Mouse (Mus musculus) frontal cortex, postnatal 36 days (tissue): Measurements from ENCODE around the gene Susd4.
A peak's percentile ranks its signal among the peaks of the same experiment; 100 is the strongest.

Source experiments
- DNase-seq, 2 experiments: peaks; one replicate each; pipeline ENCODE4 v3.0.0; 2022; ENCODE audit warnings: low spot score in 2 of 2

The Susd4 gene

DNA sequence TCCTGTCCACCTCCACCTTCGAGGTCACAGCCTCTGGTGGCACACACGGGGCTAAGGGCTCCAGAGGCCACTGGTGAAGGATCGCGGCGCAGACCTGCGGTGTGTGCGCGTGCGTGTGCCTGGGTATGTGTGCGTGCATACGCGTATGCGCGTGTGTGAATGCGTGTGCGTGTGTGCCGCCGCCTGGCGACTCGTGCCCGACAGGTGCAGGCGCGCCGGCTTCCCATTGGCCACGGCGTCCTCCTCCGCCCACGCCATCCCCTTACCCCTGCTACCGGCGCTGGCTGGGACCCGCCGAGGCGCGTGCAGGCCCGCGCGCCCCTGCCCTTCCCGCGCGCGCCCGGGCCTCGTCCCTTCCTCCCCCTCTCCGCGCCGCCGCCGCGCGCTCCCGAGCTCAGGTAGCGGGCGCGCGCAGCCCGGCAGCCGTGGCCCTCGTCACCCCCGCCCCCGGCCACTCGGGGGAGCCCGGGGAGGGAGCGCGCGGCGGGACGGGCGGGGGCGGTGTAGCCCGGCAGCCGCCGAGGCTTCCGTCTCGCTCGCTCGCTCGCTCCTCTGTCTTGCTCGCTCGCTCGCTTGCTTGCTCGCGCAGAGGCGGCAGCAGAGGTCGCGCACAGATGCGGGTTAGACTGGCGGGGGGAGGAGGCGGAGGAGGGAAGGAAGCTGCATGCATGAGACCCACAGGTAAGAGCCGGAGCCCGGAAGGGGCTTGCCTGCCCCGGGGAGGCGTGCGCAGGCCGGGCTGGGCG, at the start of gene Susd4:
TSS of gene Susd4 (plus strand) at position 145 of the 746 bp plus-strand sequence.
- peak; percentile 86 to 91 for DNase-seq

DNA sequence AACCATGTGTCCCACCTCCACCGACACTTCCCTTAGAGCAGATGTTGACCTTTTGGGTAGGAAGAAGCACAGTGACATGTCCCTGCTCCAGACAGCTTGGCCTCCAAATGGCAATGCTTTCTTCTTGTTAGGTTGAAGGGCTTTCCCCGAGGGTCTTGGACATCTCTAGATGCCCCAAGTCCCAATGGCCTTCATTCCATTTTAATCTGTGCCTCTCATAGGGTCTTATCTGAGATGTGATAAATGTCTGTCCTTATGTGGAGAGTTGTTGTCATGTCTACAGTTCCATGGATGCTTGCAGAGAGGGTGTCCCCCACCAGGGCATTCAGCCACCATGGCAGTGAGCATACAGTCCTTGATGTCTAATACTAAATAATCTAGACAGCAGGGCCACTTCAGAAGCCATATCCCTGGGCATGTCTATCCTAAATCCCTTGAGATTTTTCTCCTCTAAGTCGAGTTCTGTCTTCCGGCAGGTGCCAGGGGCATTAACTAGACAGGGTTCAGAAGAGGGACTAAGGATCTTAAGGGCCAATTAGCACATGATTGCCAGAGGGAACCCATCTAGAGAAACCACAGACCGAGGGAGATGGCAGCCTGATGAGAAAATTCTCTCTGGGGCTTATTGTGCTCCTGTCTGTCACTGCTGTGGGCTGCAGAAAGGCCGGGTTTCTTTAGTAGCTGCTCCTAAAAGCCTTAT, 49.3 kb upstream of the Susd4 start:
- DNase-seq = no peak

DNA sequence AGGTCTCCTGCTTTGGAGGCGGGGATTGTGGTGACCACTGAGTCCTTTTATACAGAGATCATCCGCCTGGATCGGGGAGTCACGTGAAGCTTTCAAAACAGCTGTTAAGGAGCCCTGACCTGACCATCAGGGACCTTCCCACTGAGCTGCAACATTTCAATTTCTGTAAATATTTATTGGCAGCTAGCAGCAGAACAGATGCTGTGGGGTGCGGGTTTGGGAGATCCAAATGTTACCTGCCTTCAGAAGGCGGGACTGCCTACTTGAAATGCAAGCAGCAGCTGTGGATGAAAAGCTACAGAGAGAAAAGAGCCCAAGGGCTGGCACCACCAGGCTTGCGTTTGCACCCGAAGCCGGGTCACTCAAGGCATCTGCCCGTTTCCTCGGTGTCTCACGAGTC, 36.1 kb upstream of the Susd4 start:
- DNase-seq = no peak

DNA sequence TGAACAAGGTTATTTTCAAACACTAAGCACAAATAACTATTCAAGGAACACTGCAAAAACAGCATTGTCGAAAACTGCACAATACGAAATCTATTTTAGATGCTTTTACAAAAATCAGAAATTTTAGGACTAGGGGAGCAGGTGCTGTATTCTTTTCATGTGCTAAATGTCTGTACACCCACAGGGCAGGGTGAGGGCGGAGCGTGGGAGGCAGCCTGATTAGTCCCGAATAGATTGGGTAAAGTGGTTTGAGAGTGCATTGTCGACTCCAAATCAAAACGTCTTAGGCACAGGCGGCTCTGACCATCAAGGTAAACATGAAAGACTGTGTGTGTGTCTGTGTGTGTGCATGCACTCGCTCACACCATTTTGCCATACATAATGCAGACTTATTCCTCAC, 34.7 kb upstream of the Susd4 start:
- no peak for DNase-seq

DNA sequence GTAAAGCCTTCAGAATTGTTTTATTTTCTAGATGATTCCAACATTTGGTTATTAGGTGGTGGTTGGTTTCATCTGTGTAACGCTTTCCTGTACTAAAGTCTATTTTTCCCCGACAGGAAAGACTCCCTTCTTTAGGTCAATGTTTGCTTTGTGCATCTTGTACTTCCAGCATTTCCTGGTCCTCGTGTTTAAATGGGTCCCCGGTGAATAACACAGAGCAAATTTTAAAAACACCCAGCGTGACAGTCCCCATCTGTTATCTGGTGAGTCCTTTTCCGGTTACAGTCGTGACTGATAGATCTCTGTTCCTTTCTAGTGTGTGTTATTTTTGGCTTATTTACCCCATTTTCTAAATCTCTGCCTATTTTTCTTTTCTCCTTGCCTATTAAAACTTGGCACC, 31.0 kb upstream of the Susd4 start:
- no peak for DNase-seq

DNA sequence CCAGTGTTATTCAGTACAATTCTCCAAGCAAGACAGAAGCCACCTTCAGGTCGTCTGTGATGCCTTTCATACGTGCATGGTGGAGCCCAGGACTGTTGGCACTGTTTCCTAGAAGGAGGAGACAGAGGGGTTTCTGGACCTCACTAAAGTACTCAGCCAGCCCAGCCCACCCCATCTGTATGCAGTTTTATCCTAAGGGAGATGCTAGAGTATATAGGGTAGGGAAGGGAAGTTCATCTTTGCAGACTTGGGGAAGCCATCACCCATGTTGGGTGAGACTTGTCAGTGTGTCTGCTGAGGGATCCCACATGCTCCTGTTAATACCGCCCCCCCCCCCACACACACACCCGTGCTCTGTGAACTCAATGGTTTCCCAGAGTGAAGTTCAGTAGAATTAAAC, 27.8 kb upstream of the Susd4 start:
- no peak for DNase-seq

DNA sequence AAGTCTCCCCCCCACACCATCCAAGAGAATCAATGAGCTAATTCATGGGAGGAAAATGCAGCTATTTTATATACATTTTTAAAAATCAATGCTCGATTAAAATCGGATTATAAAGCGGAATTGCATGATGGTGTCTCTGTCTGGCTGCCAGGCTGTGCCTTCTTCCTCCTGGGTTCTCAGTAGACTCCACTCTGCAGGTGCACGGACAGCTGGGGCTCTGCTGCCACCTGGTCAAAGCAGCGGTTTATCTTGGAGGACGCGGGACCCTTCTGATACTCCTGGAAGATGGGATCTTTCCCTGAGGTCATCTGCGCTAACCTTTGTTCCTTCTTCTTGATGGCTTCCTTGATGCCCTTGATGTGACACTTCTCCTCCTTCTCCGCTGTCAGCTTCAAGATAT, 16.6 kb upstream of the Susd4 start:
- no peak for DNase-seq

DNA sequence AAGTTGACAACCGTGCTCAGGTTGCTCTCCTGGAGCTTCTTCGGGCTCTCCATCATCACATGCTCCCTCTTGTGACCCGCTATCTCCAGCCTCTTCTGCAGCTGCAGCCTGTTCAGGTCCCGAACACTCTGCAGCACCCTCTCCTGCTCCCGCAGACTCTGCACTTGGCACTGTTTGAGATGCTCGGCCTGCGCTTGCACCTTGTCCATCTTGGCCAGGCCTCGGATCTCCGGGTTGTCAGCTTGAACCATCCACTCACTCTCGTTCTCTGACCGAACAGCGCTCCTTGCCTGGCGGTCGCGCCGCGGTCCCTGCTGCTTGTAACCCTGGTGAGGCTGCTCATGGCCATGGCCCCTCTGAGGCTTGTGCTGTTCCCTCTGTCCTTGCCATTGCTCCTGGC, 15.8 kb upstream of the Susd4 start:
- no peak for DNase-seq

DNA sequence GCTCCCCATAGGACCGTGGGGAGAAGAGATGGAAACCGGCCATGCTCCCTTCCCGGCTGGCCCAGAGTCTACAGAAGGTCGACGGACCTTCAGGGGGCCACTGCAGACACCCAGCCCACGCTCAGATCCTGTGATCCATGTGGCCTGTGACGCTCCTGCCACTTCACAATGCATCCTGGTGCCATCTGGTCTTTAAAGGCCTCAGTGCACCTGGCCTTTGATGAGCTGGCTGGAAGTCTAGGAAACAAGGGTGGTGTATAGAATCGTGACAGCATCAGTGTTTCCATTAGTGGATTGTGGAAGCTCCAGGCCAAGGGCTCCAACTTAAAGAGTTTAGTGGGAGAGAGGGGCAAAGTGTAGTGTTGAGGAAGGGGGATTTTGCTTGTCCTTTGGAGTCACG, 14.6 kb upstream of the Susd4 start, which contains the start of gene Ccdc185:
TSS of gene Ccdc185 (minus strand) at position 101 of the 400 bp plus-strand sequence.
- DNase-seq = no peak

DNA sequence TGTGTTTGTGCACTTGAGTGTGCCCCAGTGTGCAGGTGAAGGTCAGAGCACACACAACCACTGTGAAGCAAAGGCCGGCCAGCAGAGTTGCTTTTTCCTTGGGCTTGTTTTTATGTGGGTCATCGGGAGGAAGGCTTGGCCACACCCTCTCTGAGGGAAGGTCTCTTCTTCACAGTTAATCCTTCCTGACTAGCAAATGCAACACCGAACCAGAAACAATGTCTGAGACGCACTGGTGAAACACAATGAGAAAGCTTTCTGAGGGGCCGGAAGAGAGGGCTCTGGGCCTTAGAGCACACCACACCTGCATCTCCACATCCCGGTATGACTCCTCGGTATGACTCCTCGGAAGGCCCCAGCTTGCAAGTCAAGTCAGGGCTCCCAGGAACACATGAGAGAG, 12.4 kb upstream of the Susd4 start:
- no peak for DNase-seq

DNA sequence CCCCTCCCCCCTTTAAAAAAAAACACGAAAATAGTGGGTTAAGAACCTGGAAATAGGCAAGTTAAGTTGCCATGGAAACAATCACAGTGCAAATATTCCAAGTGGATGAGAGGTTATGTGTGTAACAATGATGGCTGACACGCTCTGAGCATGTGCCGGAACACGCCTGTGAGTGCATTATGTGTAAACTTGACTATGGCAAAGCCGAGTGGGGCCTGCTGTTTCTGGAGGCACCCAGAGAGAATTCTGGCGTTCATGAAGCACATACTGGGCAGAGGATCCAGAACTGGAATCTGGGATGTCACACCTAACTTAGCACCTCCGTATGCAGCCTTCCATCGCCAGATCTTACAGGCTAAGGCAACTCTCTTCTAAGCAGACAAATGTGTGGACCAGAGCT, 10.0 kb upstream of the Susd4 start:
- DNase-seq = peak in 1 of 2 experiments; percentile 15

DNA sequence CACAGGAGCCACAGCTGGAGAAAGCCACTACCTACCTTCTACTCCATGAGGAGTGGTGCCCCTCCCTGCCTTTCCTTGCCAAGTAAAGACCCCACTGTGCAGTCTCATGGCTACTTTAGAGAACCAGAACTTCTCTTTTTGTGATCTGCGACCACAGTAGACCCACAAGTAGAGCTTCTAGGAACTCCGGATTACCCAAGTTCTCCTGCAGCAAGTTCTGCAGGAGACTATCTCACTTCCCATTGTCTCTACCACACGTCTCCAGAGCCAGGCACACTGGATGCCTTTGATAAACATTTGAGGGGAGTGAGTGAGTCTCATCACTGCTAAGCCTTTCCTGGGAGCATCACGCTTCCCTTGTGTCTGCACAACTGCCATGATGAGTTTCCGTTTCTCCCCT, 8.8 kb upstream of the Susd4 start:
- DNase-seq = no peak

DNA sequence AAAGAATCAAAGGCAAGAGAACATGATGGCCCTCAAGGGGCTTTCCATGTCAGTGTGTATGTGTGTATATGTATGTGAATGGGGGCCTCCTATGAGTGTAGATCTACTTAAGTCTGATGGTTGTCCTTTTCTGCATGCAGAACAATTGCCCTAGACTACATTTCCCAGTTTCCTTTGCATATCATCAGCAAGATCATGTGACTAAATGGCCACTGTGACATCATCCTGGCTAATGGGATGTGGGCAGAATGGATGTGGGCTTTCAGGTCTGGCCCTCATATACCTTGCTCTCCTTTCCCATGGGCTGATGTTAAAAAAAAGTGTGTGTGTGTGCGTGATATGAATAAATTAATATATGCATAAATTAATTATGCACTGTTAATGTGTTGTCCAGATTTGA, 4.9 kb upstream of the Susd4 start:
- no peak for DNase-seq

DNA sequence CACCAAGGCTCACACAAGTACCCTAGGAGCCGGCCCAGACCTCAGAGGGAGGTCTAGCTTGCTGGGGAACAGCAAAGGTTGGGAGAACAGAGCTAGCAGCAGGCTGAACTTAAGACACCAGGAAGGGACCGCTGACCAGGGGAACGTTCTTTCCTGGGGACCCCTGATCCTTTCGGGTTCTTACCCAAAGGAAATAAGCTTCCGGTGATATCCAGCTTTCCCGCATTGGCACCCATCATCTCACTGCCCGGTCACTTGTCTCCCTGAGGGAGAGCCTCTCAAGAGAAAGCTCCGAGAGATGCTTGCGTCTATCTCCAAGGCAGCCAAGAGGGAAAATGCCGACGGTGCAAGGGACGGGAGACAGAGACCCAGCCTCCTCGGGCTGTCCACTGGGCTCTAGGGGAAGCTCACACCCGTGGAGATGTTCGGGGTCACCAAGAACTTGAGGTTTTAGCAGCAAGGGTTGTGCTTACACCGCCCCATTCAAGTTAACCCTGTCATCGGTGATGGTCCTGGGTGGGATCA, 407 bp upstream of the Susd4 start:
- peak in 1 of 2 experiments; percentile 29 for DNase-seq

DNA sequence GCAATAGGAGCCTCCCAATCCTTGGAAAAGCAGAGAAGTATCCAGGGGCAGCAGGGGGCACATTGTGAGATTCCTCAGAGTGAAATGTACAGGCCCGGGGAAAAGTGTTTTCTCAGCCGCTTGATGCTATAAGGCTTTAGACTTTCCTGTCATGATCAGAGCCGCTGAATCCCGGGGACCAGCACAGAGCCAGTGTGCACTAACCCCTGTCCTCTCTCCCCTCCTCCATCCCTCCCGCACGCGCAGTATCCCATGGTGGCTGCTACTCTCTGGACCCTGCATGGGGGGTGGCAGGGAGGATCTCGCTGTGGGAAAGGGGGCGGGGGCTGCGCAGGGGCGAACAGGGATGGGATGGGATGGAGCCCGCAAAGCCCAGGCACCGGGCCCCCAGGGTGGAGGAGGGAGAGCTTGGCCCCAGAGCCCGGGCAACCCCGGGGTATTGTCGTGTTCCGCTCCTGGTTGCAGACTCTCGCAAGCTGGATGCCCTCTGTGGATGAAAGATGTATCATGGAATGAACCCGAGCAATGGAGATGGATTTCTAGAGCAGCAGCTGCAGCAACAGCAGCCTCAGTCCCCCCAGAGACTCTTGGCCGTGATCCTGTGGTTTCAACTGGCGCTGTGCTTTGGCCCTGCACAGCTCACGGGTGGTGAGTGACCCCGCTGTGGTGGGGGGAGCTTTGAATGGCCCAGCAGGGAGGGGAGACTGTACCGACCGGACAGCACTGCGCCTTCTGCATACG, 1.1 kb downstream of the Susd4 start:
- DNase-seq = peak in 1 of 2 experiments; percentile 40

DNA sequence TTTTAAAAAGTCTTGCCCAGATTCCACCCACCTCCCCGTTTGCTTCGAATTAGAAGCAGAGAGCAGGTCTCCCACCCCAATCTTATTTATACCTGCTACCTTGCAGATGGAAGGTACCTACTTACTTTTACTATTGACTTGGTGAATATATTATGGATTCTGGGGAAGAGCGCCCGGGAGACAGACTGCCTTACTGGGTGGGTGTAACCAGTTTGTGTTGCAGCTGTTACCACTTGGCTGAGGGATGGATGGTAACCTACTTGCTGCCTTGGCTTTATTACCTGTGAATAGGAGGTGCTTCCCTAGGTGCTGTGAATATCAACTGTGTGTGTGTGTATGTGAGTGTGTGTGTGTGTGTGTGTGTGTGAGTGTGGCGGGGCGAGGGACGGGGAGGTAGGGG, 11.9 kb downstream of the Susd4 start:
- no peak for DNase-seq

DNA sequence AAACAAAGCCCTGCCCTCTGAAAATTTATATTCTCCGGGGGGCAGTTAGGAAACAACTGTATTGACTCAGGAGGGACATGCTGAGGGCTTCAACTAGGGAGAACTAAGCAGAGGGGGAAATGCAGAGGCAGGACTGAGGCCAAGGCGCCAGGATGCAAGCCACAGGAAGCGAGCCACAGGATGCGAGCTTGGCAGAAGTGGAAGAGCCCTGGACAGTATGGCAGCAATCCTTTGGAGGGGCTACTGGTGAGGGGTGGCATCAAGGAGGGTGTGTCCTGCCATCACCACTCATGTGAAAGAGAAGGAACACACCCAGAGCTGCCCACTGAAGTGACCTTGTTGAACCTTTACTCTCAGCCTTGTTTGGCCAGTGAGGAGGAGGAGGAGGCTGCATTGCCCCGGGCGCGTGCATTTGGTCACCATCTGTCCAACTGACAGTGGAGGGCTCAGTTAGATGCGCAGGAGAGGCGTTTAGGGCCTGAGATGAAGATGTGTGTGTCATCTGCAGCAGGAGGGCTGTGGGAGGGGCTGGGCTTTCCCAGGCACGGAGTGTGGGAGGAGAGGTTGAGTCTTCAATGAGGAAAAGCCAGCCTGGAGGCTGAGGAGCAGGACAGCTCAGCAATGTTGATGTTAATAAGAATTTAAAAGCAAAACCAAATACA, 13.2 kb downstream of the Susd4 start:
- DNase-seq = peak in 1 of 2 experiments; percentile 40

DNA sequence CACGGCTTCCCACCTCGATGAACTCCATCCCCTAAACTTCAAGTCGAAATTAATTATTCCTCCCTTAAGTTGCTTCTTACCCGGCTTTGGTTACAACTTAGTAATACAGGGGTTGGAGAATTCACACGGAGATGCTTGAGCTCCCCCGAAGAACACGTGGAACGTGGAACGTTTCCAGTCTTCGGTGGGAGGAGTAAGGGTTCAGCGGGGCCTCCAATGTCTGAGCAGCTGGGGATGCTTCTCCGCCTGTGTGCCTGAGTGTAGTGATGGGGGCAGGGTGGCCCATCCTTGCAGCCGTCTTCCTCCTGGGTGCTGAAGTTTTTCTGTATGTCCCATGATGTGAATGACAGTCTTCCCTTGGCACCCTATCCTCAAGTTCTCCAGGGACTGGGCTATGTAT, 14.6 kb downstream of the Susd4 start:
- DNase-seq = no peak

DNA sequence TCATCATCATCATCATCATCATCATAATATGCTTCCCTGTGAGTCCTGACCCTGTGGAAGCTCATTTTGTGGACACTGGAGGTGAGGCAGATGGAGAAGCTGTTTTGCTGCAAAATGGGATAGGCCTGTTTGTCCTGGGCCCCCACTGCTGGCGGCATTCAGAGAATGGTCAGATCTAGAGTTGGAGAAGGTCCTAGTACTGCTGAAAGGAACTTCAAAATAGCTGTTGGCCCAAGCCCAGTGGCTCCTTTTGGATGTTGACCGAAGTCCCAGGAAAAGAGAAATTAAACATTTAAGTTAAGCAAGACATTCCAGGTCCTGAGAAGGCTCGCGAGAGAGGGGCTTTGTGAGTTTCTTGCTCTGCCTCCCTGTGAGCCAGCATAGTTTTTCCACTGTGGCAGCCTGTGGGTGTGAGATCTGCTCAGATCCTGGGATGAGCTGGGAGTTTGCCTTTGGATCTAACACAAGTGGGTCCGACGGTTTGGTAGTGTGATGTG, 15.4 kb downstream of the Susd4 start:
- DNase-seq = no peak

DNA sequence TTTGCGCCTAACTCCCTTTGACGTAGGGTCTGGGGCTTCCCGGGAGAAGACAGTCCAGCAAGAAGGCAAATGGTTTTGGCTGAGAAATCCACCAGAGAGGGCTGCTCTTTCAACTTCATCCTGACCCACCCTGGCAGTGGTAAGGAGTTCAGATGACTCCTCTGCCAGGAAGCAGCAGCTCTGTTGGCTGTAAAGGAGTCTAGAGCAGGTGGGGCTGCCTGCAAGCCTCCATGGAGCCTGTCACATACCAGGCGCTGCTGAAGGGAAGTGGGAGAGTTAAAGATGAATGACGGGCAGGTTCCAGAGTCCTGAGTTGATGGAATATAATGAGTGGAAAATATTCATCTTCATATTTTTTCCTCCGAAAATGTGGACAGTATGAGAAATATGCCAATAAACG, 20.1 kb downstream of the Susd4 start:
- no peak for DNase-seq

DNA sequence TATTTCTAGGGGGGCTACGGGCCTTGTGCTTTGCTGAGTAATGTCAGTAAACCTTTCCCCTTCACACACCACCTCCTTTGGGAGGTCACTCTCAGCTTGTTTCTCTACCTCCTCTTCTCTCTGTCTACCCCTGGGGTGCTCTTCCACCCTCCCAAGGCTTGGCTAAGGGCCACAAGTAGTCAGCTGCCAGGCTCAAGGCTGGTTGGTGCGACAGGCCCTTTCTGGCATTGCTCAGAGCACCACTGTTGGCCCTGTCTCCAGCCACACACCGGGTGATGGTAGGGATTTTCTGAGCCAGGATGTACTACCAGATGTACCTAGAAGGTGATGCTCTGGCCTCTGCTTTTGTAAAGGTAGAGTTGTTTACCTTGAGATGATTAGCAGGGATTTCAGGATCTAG, 21.1 kb downstream of the Susd4 start:
- no peak for DNase-seq

DNA sequence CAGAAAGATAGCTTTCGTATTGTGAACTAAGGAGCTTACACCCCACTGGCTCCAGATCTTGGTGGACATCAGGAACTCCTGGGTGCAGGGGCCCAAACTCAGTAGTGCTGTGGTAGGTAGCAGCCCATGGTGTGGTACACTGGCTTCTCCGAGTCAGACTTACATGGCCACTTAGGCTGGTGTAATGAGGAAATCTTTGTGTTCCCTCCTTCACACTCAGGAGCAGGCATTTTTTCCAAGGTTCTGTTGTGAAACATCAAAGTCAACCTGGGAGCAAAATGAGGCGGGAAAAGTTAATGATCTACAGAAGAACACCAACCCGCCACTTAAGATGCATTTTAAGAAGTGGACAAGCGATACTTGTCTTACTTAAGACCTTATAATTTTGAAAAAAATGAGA, 21.8 kb downstream of the Susd4 start:
- no peak for DNase-seq
